In genomic region chr7:140036281-140037170, GRCm38 (mm10) we compare ENCODE assay signal across 8 mouse cellular contexts. TPM values are rescaled to one million over a fixed set of nuclear protein-coding genes. Genes with fewer than 3 reads are reported as not detected.
DNase-seq lines count a peak whose midpoint lies in the region; ATAC-seq lines count a peak whose summit lies in the region.

Zfp511 (plus strand) TSS chr7:140036391.
Tubgcp2 (minus strand) TSS chr7:140036669.

- intact Hi-C loops in gastrocnemius, postnatal 14 days (cut with DNase I; ENCODE audit: low total_unique reads): no loop called here
- intact Hi-C loops in left cerebral cortex, postnatal 10 days (cut with DNase I): no loop called here

- ATAC-seq in inflammation-experienced regulatory T-cells, adult 6 months: peak; percentile 89
- peak; percentile 92 for ATAC-seq in megakaryocyte-erythroid progenitor cell, adult 5-6 weeks (replicated peaks; ENCODE audit: low FRiP score, low TSS enrichment, poor library complexity, severe bottlenecking)

- DNase-seq in adrenal gland, adult (ENCODE audit: inconsistent age in 2 of 2, low spot score in 1 of 2): peak; percentile 97 to 100
- DNase-seq in embryo, embryonic 10.5 days (ENCODE audit: low spot score): peak; percentile 99
- peak; percentile 96 for DNase-seq in gastrocnemius, postnatal 14 days
- peak; percentile 85 to 98 for DNase-seq in left cerebral cortex, postnatal 10 days (ENCODE audit: extremely low spot score in 1 of 2, low spot score in 2 of 2)
- peak; percentile 95 for DNase-seq in right cerebral cortex, postnatal 25 days
- DNase-seq in urinary bladder, postnatal 4 days (ENCODE audit: low spot score in 2 of 2): peak; percentile 92 to 96

RNA-seq across cellular contexts. Expression of gene Zfp511, which starts in this region (rescaled TPM):
- total RNA-seq in gastrocnemius, postnatal 14 days (2021): 1 to 10 TPM; 6.9 to 7.4 TPM
- 10 to 100 TPM; 25.0 to 30.1 (median 25.7) TPM for polyA plus RNA-seq in inflammation-experienced regulatory T-cells, adult 6 months (2017; shearing (Covaris generic))
- 10 to 100 TPM; 23.8 to 26.9 TPM for total RNA-seq in left cerebral cortex, postnatal 10 days (2021)
- 21.3 and 34.7 TPM in 2 replicates for total RNA-seq in megakaryocyte-erythroid progenitor cell, adult 5-6 weeks (2014; fragmentation: Nextera tagmentation)
- 22.0 and 26.9 TPM in 2 replicates for total RNA-seq in megakaryocyte-erythroid progenitor cell, adult 5-6 weeks (2017)

RNA-seq across cellular contexts. Expression of gene Tubgcp2, which starts in this region (rescaled TPM):
- total RNA-seq in gastrocnemius, postnatal 14 days (2021): 10 to 100 TPM; 16.3 to 18.1 TPM
- polyA plus RNA-seq in inflammation-experienced regulatory T-cells, adult 6 months (2017; shearing (Covaris generic)): 10 to 100 TPM; 24.8 to 32.5 (median 28.0) TPM
- 10 to 100 TPM; 40.9 to 44.2 TPM for total RNA-seq in left cerebral cortex, postnatal 10 days (2021)
- 29.3 and 37.6 TPM in 2 replicates for total RNA-seq in megakaryocyte-erythroid progenitor cell, adult 5-6 weeks (2014; fragmentation: Nextera tagmentation)
- total RNA-seq in megakaryocyte-erythroid progenitor cell, adult 5-6 weeks (2017): 38.2 and 41.2 TPM in 2 replicates

Comparison
In these comparisons a context has a peak if more than half of its experiments do, and no peak if none do; other contexts are left out.
1. Peak in every context shown above with its lines: DNase-seq and ATAC-seq.